Mouse (Mus musculus): ENCODE measurements around the gene Nell2.

- no peak for TF ChIP-seq POLR2A (IDR thresholded peaks at IDR 0.05; ENCODE audit: low read depth, low read length)
- no peak for TF ChIP-seq CTCF (IDR thresholded peaks at IDR 0.05; ENCODE audit: extremely low read depth, insufficient read length, insufficient replicate concordance, low read depth, low read length)
Observed at GRCm38 (mm10) chr15:95536230-95536629, 7.9 kb upstream of the Nell2 start.

All from small intestine, adult 2 months (tissue).